In the genomic region with DNA sequence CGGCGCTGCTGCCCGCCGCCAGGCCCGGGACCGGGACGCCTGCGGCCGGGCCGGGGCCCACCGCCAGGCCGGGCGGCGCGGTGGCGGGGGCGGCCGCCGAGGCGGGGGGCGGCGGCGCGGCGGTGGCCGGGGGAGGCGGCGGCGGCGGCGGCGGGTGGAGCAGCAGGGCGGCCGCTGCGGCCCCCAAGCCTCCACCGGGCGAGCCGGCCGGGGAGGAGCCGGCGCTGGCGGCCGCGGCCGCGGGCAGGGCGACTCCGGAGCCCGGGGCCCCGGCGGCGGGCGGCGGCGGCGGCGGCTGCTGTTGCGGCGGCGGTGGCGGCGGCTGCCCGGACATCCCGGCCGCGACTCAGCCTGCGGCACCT, we compare ENCODE assay signal across 8 mouse cellular contexts. TPM values are rescaled to one million over a fixed set of nuclear protein-coding genes. Genes with fewer than 3 reads are reported as not detected.
DNase-seq lines count a peak whose midpoint lies in the region; ATAC-seq and TF ChIP-seq lines count a peak whose summit lies in the region.

No protein-coding gene starts in this region.

- H3K9me3 ChIP-seq in heart, embryonic 12.5 days (replicated peaks), result no peaks in the 10 kb centered on the region
- H3K9me3 ChIP-seq in E14TG2a.4 (ENCODE audit: low read length), result no peaks in the 10 kb centered on the region
- H3K9me3 ChIP-seq in forebrain, embryonic 14.5 days (replicated peaks; ENCODE audit: control insufficient read depth, low read length), result no peaks in the 10 kb centered on the region
- no peaks in the 10 kb centered on the region for H3K9me3 ChIP-seq in liver, embryonic 15.5 days (replicated peaks)

- peak; percentile 19 for ATAC-seq in heart, embryonic 12.5 days (ENCODE audit: insufficient number of reproducible peaks, low FRiP score)
- ATAC-seq in forebrain, embryonic 14.5 days, result no peak
- ATAC-seq in liver, embryonic 15.5 days (ENCODE audit: insufficient read depth), result peak; percentile 60

- peak overlapping the region; percentile 100 for H3K27ac ChIP-seq in heart, embryonic 12.5 days (ENCODE audit: poor library complexity, severe bottlenecking)
- peak overlapping the region; percentile 99 for H3K27ac ChIP-seq in forebrain, embryonic 14.5 days (ENCODE audit: low read depth, low read length)
- peak overlapping the region; percentile 96 for H3K27ac ChIP-seq in liver, embryonic 15.5 days (replicated peaks)

- 26% methylated on average over 60 of the region's 67 CpGs for WGBS in heart, embryonic 12.5 days
- WGBS in forebrain, embryonic 14.5 days, result 0% methylated on average over 24 of the region's 67 CpGs
- WGBS in liver, embryonic 15.5 days (ENCODE audit: insufficient replicate concordance), result under 1% methylated on average over 52 of the region's 67 CpGs

- no peaks in the 10 kb centered on the region for H3K27me3 ChIP-seq in heart, embryonic 12.5 days (replicated peaks)
- peaks cover 17% of the 10 kb centered on the region; the same call in 1 of the 2 replicates for H3K27me3 ChIP-seq in E14TG2a.4 (ENCODE audit: insufficient read depth, low read length)
- no peaks in the 10 kb centered on the region for H3K27me3 ChIP-seq in forebrain, embryonic 14.5 days (replicated peaks; ENCODE audit: control insufficient read depth, insufficient read depth, low read length)
- H3K27me3 ChIP-seq in liver, embryonic 15.5 days, result 0 out of 2 replicates have a peak, but pooled peaks cover 4% of the 10 kb centered on the region

- peak overlapping the region; percentile 100 for H3K9ac ChIP-seq in heart, embryonic 12.5 days
- peak overlapping the region; percentile 99 for H3K9ac ChIP-seq in forebrain, embryonic 14.5 days (ENCODE audit: low read length)
- H3K9ac ChIP-seq in liver, embryonic 15.5 days, result peak overlapping the region; percentile 93

- peak overlapping the region; percentile 85 for H3K4me2 ChIP-seq in heart, embryonic 12.5 days
- H3K4me2 ChIP-seq in forebrain, embryonic 14.5 days (ENCODE audit: low read length), result peak overlapping the region; percentile 64
- peak overlapping the region; percentile 89 for H3K4me2 ChIP-seq in liver, embryonic 15.5 days

- H3K36me3 ChIP-seq in heart, embryonic 12.5 days, result no peaks in the 10 kb centered on the region
- H3K36me3 ChIP-seq in E14TG2a.4 (ENCODE audit: insufficient read depth, low read length), result no peaks in the 10 kb centered on the region
- H3K36me3 ChIP-seq in forebrain, embryonic 14.5 days (ENCODE audit: control insufficient read depth, insufficient read depth, low read length), result no peaks in the 10 kb centered on the region
- no peaks in the 10 kb centered on the region for H3K36me3 ChIP-seq in liver, embryonic 15.5 days (replicated peaks)

- no peak for TF ChIP-seq CTCF in E14TG2a.4 (conservative IDR thresholded peaks at IDR 0.05; ENCODE audit: low read length)

- DNase-seq in heart, adult 11 months, result no peak
- no peak for DNase-seq in forebrain, embryonic 14.5 days (ENCODE audit: low spot score)
- DNase-seq in right cerebral cortex, postnatal 36 days (ENCODE audit: low spot score in 2 of 2), result no peak
- DNase-seq in natural killer cell, adult 2 months (ENCODE audit: low spot score in 2 of 2), result no peak
- DNase-seq in layer of hippocampus, postnatal 36 days, result no peak

- H3K4me3 ChIP-seq in heart, embryonic 12.5 days, result peak overlapping the region; percentile 100
- peak overlapping the region; percentile 90 for H3K4me3 ChIP-seq in E14TG2a.4 (replicated peaks; ENCODE audit: low read length)
- peak overlapping the region; percentile 94 for H3K4me3 ChIP-seq in forebrain, embryonic 14.5 days (ENCODE audit: low read depth, low read length)
- peak overlapping the region; percentile 91 for H3K4me3 ChIP-seq in liver, embryonic 15.5 days (replicated peaks)

- peaks cover 24% of the 10 kb centered on the region for H3K4me1 ChIP-seq in heart, embryonic 12.5 days (replicated peaks)
- peaks cover 28% of the 10 kb centered on the region for H3K4me1 ChIP-seq in E14TG2a.4 (replicated peaks; ENCODE audit: low read depth, low read length)
- H3K4me1 ChIP-seq in forebrain, embryonic 14.5 days (ENCODE audit: control insufficient read depth, insufficient read depth, low read length), result peaks cover 12% of the 10 kb centered on the region
- H3K4me1 ChIP-seq in liver, embryonic 15.5 days (replicated peaks), result peaks cover 44% of the 10 kb centered on the region

RNA-seq across cellular contexts. Expression of a gene that starts 0.5 kb away (rescaled TPM):
- polyA plus RNA-seq in heart, embryonic 12.5 days (2016; fragmentation: Nextera tagmentation; extraction: Ambion mirVana), result 6.8 and 8.6 TPM in 2 replicates
- polyA plus RNA-seq in forebrain, embryonic 14.5 days (2014; fragmentation: Nextera tagmentation; extraction: Ambion mirVana), result 15.4 and 16.4 TPM in 2 replicates
- polyA plus RNA-seq in liver, embryonic 15.5 days (2015; fragmentation: Nextera tagmentation; extraction: Ambion mirVana), result 2.9 and 3.3 TPM in 2 replicates
- total RNA-seq in layer of hippocampus, postnatal 36 days (2021), result 10 to 100 TPM; 89.2 to 90.1 TPM
